Mouse (Mus musculus): ENCODE results near the gene Sarm1. TPM values are rescaled to one million over a fixed set of nuclear protein-coding genes. Genes with fewer than 3 reads are reported as not detected.
A peak's percentile ranks its signal among the peaks of the same experiment; 100 is the strongest.

The Sarm1 gene
- total RNA-seq (2012; rRNA removed) (0.55 and 0.84 TPM in 2 replicates), total RNA-seq (2014; rRNA removed) (0.31 and 0.50 TPM in 2 replicates), polyA plus RNA-seq (2012; ENCODE audit: insufficient read length, low read depth) (0.94 and 1.1 TPM in 2 replicates)

DNA sequence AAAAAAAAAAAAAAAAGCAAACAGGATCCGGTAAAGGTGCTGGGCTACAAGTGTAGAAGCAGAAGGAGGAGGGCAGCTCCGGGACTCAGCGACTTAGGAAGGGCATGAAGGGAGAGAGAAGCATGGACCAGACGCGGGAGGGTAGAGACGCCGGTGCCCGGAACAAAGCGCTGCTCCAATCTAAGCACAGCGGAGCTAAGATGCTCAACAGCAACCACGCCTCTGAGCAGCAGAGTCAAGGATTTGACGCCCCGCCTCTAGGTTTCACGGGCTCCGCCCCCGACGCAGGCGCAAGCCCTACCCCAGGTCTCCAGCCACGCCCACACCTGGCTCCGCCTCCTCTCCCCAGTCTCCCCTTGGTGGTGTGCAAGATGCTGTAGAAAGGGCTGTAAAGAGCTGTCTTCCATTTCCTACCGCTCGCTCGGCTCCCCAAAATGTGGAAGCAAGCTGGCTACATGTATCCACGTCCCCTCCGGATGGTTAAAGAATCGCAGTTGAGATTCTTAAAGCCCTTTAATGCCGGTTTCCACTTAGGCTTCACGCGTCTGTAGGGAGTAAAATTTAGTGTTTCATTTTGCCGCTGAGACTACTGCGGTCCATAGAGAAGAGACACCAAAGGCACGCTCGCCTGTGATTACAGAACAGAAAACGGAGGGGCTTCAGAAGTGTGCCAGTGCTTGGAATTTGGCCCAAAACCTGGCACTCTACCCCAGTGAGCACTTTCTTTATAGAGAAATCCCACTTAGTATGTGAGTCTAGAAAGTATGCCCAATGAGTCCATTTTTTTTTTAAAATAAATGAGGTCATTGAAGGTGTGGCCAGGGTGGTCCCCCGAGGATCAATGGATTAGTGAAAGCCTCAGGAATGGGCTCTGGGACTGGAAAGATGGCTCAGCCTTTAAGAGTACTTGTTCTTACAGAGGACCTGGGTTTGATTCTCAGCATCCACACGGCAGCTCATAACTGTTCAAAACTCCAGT, at the start of gene Sarm1:
Sarm1 (minus strand) TSS at position 211 of the 979 bp plus-strand sequence.
- no peaks in the 10 kb centered on the region for H3K9me3 ChIP-seq (replicated peaks; ENCODE audit: low read length)
- peaks cover 5 to 12% of the 10 kb centered on the region in 2 experiments for H3K4me1 ChIP-seq (ENCODE audit: control insufficient read depth in 1 of 2, insufficient read depth in 2 of 2)
- H3K4me3 ChIP-seq (replicated peaks in 1 of 3; ENCODE audit: low read depth in 2 of 3, low read length in 2 of 3, poor library complexity in 1 of 3), result peak within 1 kb of the TSS; percentile 52 to 88 (median 73)
- H3K9ac ChIP-seq (ENCODE audit: insufficient read depth, low read depth), result peak within 1 kb of the TSS; percentile 47
- peaks cover 0 to under 1% of the 10 kb centered on the region in 2 experiments for H3K36me3 ChIP-seq (replicated peaks in 1 of 2; ENCODE audit: control insufficient read depth in 1 of 2, insufficient read depth in 1 of 2, low read length in 1 of 2)
- peaks cover 47% of the 10 kb centered on the region for H3K27me3 ChIP-seq (replicated peaks)
- peak; percentile 99 for DNase-seq (ENCODE audit: extremely low read depth)
- dilution Hi-C loops (cut with MboI; ENCODE audit: extremely low pct_ligation_motif_present, extremely low pct_unique_long_range_greater_than_20kb, low sequenced_read_pairs) (no loop called here), in situ Hi-C loops (cut with MboI; ENCODE audit: low pct_ligation_motif_present, low pct_unique_long_range_greater_than_20kb, low sequenced_read_pairs) (loop anchor here (5.0 kb wide), 1 partner anchor 36 kb away; no protein-coding TSS in a partner anchor)
- peak within 1 kb of the TSS; percentile 89 for H3K4me2 ChIP-seq (ENCODE audit: insufficient read depth, low read depth, poor library complexity, severe bottlenecking)
- H3K27ac ChIP-seq (ENCODE audit: insufficient read depth, low read depth), result no peak within 1 kb of the TSS
- no peaks in the 10 kb centered on the region for H3K79me2 ChIP-seq (replicated peaks; ENCODE audit: control insufficient read depth, extremely low read depth, insufficient read depth, poor library complexity, severe bottlenecking)
- TF ChIP-seq MXI1 (IDR thresholded peaks at IDR 0.05; ENCODE audit: low read depth, low read length) (peak; percentile 79; the same call in 1 of the 2 replicates), MEF2A (IDR thresholded peaks at IDR 0.05; ENCODE audit: borderline replicate concordance, low read depth, low read length) (no peak), MAFK (IDR thresholded peaks at IDR 0.05; ENCODE audit: insufficient replicate concordance, low read length) (no peak), USF2 (conservative IDR thresholded peaks at IDR 0.05; ENCODE audit: low read depth, low read length) (no peak), ELF1 (IDR thresholded peaks at IDR 0.05; ENCODE audit: low read depth, low read length) (peak; percentile 67), EP300 (IDR thresholded peaks at IDR 0.05; ENCODE audit: low read length) (no peak), NELFE (IDR thresholded peaks at IDR 0.05; ENCODE audit: low read depth, low read length) (peak; percentile 93), MAZ (IDR thresholded peaks at IDR 0.05; ENCODE audit: low read depth, low read length) (no peak), JUND (conservative IDR thresholded peaks at IDR 0.05; ENCODE audit: low read depth, low read length) (no peak), RAD21 (IDR thresholded peaks at IDR 0.05; ENCODE audit: low read depth, low read length) (no peak), POLR2A (IDR thresholded peaks at IDR 0.05; ENCODE audit: low read depth, low read length) (peak; percentile 96), TCF12 (IDR thresholded peaks at IDR 0.05; ENCODE audit: low read depth, low read length) (peak; percentile 74; the same call in 1 of the 2 replicates), NRF1 (IDR thresholded peaks at IDR 0.05; ENCODE audit: low read depth, low read length) (peak; percentile 98), ZKSCAN1 (IDR thresholded peaks at IDR 0.05; ENCODE audit: borderline replicate concordance, low read depth, low read length) (no peak), CHD2 (IDR thresholded peaks at IDR 0.05; ENCODE audit: low read length) (no peak), CTCF (conservative IDR thresholded peaks at IDR 0.05 in 1 of 2, IDR thresholded peaks at IDR 0.05 in 1 of 2; ENCODE audit: low read depth in 2 of 2, low read length in 2 of 2) (no peak), CHD1 (IDR thresholded peaks at IDR 0.05; ENCODE audit: low read depth, low read length) (no peak), GABPA (IDR thresholded peaks at IDR 0.05; ENCODE audit: insufficient replicate concordance, low read depth, low read length) (no peak), HCFC1 (IDR thresholded peaks at IDR 0.05; ENCODE audit: low read depth, low read length) (peak; percentile 47; the same call in 1 of the 2 replicates), POLR2AphosphoS2 (IDR thresholded peaks at IDR 0.05; ENCODE audit: low read depth, low read length) (peak; percentile 51; the same call in 1 of the 2 replicates), ZMIZ1 (IDR thresholded peaks at IDR 0.05; ENCODE audit: low read depth, low read length) (peak; percentile 66; the same call in 1 of the 2 replicates), KAT2A (IDR thresholded peaks at IDR 0.05; ENCODE audit: insufficient replicate concordance, low read length) (no peak), ZC3H11A (IDR thresholded peaks at IDR 0.05; ENCODE audit: low read depth, low read length) (no peak), MAX (IDR thresholded peaks at IDR 0.05; ENCODE audit: low read length) (peak; percentile 61), USF1 (IDR thresholded peaks at IDR 0.05; ENCODE audit: low read depth, low read length) (no peak), SIN3A (IDR thresholded peaks at IDR 0.05; ENCODE audit: low read length) (peak; percentile 71; the same call in 1 of the 2 replicates), PAX5 (IDR thresholded peaks at IDR 0.05; ENCODE audit: low read length) (no peak), TBP (conservative IDR thresholded peaks at IDR 0.05; ENCODE audit: low read depth, low read length) (peak; percentile 92), ZNF384 (IDR thresholded peaks at IDR 0.05; ENCODE audit: low read depth, low read length) (peak; percentile 89), JUN (IDR thresholded peaks at IDR 0.05; ENCODE audit: insufficient read depth, low read depth, low read length) (no peak; the same call in 1 of the 2 replicates), RCOR1 (conservative IDR thresholded peaks at IDR 0.05; ENCODE audit: low read depth, low read length) (no peak), ETS1 (conservative IDR thresholded peaks at IDR 0.05; ENCODE audit: low read depth, low read length) (no peak), MYC (IDR thresholded peaks at IDR 0.05; ENCODE audit: low read depth, low read length) (0 out of 2 replicates have a peak, but pooled peaks have one; percentile 66), BHLHE40 (IDR thresholded peaks at IDR 0.05; ENCODE audit: low read depth, low read length) (no peak), UBTF (IDR thresholded peaks at IDR 0.05; ENCODE audit: low read depth, low read length) (peak; percentile 75; the same call in 1 of the 2 replicates), E2F4 (IDR thresholded peaks at IDR 0.05; ENCODE audit: insufficient replicate concordance, low read depth, low read length) (no peak), SMC3 (IDR thresholded peaks at IDR 0.05; ENCODE audit: low read depth, low read length) (no peak)

Data from CH12.LX (cell line).